Mouse (Mus musculus): ENCODE data around the gene Fgf12.

The Fgf12 gene

GRCm38 (mm10) chr16:28303889-28304288 is 449.0 kb downstream of the Fgf12 start:
- no peak for DNase-seq

- DNase-seq: no peak
Measured at GRCm38 (mm10) chr16:28289689-28290330, 463.1 kb downstream of the Fgf12 start.

- no peak for DNase-seq
Measured at GRCm38 (mm10) chr16:28257904-28258303, 495.0 kb downstream of the Fgf12 start.

- no peak for DNase-seq
Measured at GRCm38 (mm10) chr16:28254303-28254702, 498.6 kb downstream of the Fgf12 start.

- DNase-seq: no peak
Measured at GRCm38 (mm10) chr16:28251930-28252329, 500.9 kb downstream of the Fgf12 start.

- no peak for DNase-seq
Measured at GRCm38 (mm10) chr16:28242867-28243649, 509.8 kb downstream of the Fgf12 start.

- DNase-seq: no peak
Measured at GRCm38 (mm10) chr16:28239382-28239781, 513.5 kb downstream of the Fgf12 start.

- DNase-seq: no peak
Measured at GRCm38 (mm10) chr16:28238019-28238868, 514.6 kb downstream of the Fgf12 start.

- no peak for DNase-seq
Measured at GRCm38 (mm10) chr16:28215930-28216329, 536.9 kb downstream of the Fgf12 start.

- DNase-seq: no peak
Measured at GRCm38 (mm10) chr16:28212411-28212810, 540.5 kb downstream of the Fgf12 start.

GRCm38 (mm10) chr16:28156443-28156842 is 596.4 kb downstream of the Fgf12 start:
- DNase-seq: no peak

GRCm38 (mm10) chr16:28140972-28141371 is 611.9 kb downstream of the Fgf12 start:
- no peak for DNase-seq

- DNase-seq: no peak
Measured at GRCm38 (mm10) chr16:28127006-28127405, 625.9 kb downstream of the Fgf12 start.

All from thymus, postnatal 25 days (tissue).